Mouse (Mus musculus): ENCODE results near the gene 1700113H08Rik. TPM values are rescaled to one million over a fixed set of nuclear protein-coding genes. Genes with fewer than 3 reads are reported as not detected.

The 1700113H08Rik gene
- polyA plus RNA-seq, 1 experiment from 2014 or later = 0.37 TPM

DNA sequence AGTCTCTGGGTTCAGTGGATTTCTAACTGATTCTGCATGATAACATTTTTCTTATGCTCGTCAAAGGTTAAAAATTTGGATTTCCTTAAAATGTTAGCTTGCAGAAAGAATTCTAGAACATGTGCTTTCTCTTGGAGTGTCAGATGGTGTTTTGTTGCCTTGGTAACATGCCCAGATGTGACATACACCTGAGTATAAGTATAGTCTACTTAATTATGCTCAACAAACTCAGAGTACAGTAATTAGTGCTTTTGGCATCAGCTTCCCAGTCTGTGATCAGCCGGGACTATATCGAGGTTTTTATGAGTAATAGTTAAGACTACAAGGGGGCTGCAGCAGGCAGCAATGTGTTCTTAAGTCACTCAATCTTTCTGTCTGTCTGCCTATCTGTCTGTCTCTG lies 53.1 kb downstream of the 1700113H08Rik start:
- H3K4me3 ChIP-seq (replicated peaks) = no peak overlapping the region
- H3K9ac ChIP-seq (replicated peaks) = no peak overlapping the region
- H3K27ac ChIP-seq (replicated peaks) = no peak overlapping the region
- H3K36me3 ChIP-seq = no peaks in the 10 kb centered on the region
- ATAC-seq (ENCODE audit: low FRiP score) = no peak; the same call in 1 of the 2 replicates
- H3K27me3 ChIP-seq (replicated peaks) = no peaks in the 10 kb centered on the region
- H3K9me3 ChIP-seq (replicated peaks) = no peaks in the 10 kb centered on the region
- 82% methylated on average over 3 of the region's 3 CpGs for WGBS
- no peak overlapping the region for H3K4me2 ChIP-seq
- no peaks in the 10 kb centered on the region for H3K4me1 ChIP-seq

DNA sequence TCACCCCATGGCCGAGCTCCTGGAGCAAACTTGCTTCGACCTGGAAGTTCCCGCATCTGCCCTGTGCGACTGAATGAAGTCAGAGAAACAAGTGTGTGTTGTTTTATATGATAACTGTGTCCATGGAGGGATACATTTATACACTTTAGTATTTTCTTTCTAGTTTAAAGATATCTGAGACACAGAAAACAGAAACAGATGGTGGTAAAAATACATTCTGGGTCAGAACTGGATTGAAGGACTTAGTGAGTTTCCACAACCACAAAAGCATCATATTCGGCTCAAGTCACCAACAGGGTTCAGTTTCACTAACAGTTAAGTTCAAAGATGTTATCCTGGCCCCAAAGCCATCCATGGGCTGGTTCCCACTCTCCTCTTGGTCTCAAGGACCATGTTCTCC lies 67.2 kb downstream of the 1700113H08Rik start:
- no peak for ATAC-seq (ENCODE audit: low FRiP score)
- H3K9me3 ChIP-seq (replicated peaks) = no peaks in the 10 kb centered on the region
- WGBS = 92% methylated on average over 5 of the region's 5 CpGs
- H3K27ac ChIP-seq (replicated peaks) = no peak overlapping the region
- no peak overlapping the region for H3K4me3 ChIP-seq (replicated peaks)
- no peaks in the 10 kb centered on the region for H3K36me3 ChIP-seq
- H3K9ac ChIP-seq (replicated peaks) = no peak overlapping the region
- no peaks in the 10 kb centered on the region for H3K4me1 ChIP-seq
- H3K4me2 ChIP-seq = no peak overlapping the region
- no peaks in the 10 kb centered on the region for H3K27me3 ChIP-seq (replicated peaks)

DNA sequence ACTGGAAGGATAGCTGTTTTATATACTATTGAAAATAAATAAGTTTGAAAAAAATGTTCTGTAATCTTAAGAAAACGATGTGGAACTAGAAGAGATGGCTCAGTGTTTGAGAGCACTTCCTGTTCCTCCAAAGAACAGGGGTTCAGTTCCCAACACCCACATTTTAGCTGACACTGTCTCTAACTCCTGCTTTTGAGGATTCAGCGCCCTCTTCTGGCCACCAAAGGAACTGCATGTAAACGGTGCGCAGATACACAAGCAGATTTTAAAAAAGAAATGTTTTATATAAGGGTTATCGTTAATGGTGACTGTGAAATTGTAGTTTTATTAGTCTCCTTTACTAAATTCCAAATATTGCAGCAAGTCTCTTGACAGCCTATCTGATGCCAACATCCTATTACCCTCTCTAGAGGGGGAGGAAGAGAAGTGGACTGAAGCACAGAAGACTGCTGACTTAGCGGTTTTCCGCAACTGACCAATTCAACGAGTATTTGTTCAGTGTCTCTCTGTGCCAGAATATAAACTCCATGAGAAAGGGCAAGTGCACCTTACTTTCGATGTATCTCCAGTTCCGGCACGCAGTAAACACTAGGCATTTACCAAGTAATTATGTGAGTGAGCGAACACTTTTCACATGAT lies 68.5 kb downstream of the 1700113H08Rik start:
- no peak overlapping the region for H3K4me2 ChIP-seq
- H3K4me1 ChIP-seq = no peaks in the 10 kb centered on the region
- no peak overlapping the region for H3K27ac ChIP-seq (replicated peaks)
- 89% methylated on average over 12 of the region's 12 CpGs for WGBS
- H3K36me3 ChIP-seq = no peaks in the 10 kb centered on the region
- ATAC-seq (ENCODE audit: low FRiP score) = no peak
- no peak overlapping the region for H3K9ac ChIP-seq (replicated peaks)
- H3K9me3 ChIP-seq (replicated peaks) = no peaks in the 10 kb centered on the region
- no peak overlapping the region for H3K4me3 ChIP-seq (replicated peaks)
- no peaks in the 10 kb centered on the region for H3K27me3 ChIP-seq (replicated peaks)

DNA sequence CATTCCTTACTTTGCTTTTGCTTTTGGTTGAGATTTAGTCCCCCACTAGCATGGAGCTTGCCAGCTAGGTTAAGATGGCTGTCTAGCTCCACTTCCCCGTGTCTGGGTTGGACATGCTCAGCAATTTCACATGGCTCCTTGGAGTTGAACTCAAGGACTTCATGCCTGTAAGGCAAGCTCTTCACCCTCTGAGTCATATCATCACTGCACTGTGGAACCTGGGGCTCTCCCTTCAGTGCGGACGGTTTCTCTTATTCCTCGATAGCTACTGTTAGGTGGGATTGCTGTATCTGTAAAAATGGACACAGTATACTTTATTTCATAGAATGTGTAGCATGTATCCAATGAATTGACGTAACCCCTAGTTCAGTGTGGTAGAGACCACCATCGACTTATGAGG lies 93.2 kb downstream of the 1700113H08Rik start:
- no peak overlapping the region for H3K4me3 ChIP-seq (replicated peaks)
- ATAC-seq (ENCODE audit: low FRiP score) = no peak
- no peak overlapping the region for H3K4me2 ChIP-seq
- H3K27ac ChIP-seq (replicated peaks) = no peak overlapping the region
- no peaks in the 10 kb centered on the region for H3K36me3 ChIP-seq
- H3K9me3 ChIP-seq (replicated peaks) = 0 out of 2 replicates have a peak, but pooled peaks cover 3% of the 10 kb centered on the region
- no peaks in the 10 kb centered on the region for H3K27me3 ChIP-seq (replicated peaks)
- H3K9ac ChIP-seq (replicated peaks) = no peak overlapping the region
- 98% methylated on average over 6 of the region's 6 CpGs for WGBS
- no peaks in the 10 kb centered on the region for H3K4me1 ChIP-seq

DNA sequence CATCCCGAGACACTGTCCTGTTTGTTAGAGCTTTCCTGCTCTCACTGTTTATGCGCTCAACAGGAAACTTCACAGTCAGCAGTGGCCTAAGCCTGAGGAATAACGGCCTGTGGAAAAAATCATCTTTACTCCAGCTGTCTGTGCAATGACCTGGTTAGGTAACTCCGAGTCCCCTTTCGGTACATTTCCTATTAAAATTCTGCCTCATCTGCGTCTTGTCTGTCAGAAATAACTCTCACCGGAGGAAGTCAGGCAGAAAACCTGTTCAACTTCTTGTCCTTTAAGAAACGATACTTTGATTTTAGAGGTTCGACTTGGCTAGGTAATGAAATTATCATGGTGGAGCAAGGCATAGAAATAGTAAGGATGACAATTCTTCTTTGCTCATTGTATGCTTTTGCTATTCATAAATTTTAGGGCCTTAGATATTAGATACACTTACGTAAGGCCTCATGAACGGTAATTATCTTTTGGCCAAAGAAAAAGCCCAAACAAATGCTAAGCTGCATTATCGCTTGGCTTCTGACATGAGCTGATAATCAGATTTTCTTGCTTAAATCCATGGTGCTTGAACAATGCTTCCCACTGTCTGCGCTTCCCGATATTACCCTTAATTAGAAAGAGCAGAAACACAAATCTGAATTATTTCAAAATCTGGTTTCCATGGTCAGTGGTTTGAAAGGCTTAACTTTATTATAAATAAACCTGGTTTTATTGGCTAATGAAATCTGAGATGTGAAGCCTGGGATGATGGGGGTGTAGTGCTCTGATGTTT lies 96.1 kb downstream of the 1700113H08Rik start:
- no peak for ATAC-seq (ENCODE audit: low FRiP score)
- Histone ChIP-seq H3K36me3 (no peaks in the 10 kb centered on the region), H3K4me1 (no peaks in the 10 kb centered on the region), H3K4me3 (replicated peaks) (no peak overlapping the region), H3K9me3 (replicated peaks) (0 out of 2 replicates have a peak, but pooled peaks cover 2% of the 10 kb centered on the region), H3K27me3 (replicated peaks) (no peaks in the 10 kb centered on the region), H3K4me2 (no peak overlapping the region), H3K27ac (replicated peaks) (no peak overlapping the region), H3K9ac (replicated peaks) (no peak overlapping the region)
- 77% methylated on average over 14 of the region's 14 CpGs for WGBS

DNA sequence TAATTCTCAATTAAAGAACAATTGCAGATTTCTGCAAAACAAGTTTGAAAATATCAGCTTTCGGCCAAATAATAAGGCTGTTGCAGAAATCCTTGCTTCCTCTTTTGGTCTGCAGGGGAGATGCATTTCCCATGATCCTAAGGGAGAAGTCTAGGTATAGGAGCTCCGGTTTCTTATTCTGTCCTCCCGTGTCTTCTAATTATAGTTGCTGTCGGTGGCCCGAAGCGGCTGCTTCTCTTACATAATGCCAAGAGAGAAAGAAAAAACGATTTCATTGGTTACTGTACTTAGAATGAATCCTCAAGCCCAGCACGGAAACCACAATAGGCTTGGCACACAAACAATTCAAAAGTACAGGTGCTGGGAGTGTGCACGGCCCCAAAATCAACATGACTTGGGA lies 101.9 kb downstream of the 1700113H08Rik start:
- no peaks in the 10 kb centered on the region for H3K36me3 ChIP-seq
- H3K4me1 ChIP-seq = no peaks in the 10 kb centered on the region
- no peak overlapping the region for H3K4me3 ChIP-seq (replicated peaks)
- H3K9me3 ChIP-seq (replicated peaks) = no peaks in the 10 kb centered on the region
- no peak overlapping the region for H3K9ac ChIP-seq (replicated peaks)
- WGBS = 77% methylated on average over 9 of the region's 9 CpGs
- no peak for ATAC-seq (ENCODE audit: low FRiP score)
- no peaks in the 10 kb centered on the region for H3K27me3 ChIP-seq (replicated peaks)
- no peak overlapping the region for H3K4me2 ChIP-seq
- no peak overlapping the region for H3K27ac ChIP-seq (replicated peaks)

DNA sequence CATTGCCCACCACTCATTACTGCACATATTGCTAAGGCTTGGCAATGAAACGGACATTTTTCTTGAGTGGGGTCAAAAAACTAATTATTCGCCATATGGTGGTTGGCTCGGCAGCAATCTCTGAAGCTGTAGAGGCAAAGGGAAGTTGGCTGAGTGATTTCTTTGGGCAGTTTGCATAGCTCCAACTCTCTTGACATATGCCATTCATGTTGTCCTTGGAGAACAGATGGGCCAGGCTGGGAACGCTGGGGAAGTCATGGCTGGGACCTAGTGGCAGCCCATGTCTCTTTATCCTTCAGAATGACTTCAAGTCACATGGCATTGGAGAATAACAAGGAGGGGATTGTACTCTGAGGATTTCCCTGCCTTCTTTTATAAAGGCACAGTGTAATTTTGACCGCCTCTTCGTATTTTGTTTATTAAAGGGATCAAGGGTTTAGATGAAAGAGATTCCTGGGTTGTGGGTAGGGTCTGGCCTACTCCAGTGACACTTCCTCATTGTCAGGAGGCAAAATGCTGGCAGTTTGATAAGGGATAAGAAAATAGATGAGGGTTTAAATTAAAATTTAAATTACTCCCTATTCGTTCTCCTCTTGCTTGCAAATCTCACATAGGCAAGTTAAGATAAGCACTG lies 138.4 kb downstream of the 1700113H08Rik start:
- 67% methylated on average over 7 of the region's 7 CpGs for WGBS
- no peaks in the 10 kb centered on the region for H3K9me3 ChIP-seq (replicated peaks)
- H3K36me3 ChIP-seq = no peaks in the 10 kb centered on the region
- no peaks in the 10 kb centered on the region for H3K27me3 ChIP-seq (replicated peaks)
- no peak overlapping the region for H3K4me2 ChIP-seq
- no peak overlapping the region for H3K27ac ChIP-seq (replicated peaks)
- H3K4me1 ChIP-seq = no peaks in the 10 kb centered on the region
- no peak overlapping the region for H3K4me3 ChIP-seq (replicated peaks)
- no peak overlapping the region for H3K9ac ChIP-seq (replicated peaks)
- ATAC-seq (ENCODE audit: low FRiP score) = no peak

DNA sequence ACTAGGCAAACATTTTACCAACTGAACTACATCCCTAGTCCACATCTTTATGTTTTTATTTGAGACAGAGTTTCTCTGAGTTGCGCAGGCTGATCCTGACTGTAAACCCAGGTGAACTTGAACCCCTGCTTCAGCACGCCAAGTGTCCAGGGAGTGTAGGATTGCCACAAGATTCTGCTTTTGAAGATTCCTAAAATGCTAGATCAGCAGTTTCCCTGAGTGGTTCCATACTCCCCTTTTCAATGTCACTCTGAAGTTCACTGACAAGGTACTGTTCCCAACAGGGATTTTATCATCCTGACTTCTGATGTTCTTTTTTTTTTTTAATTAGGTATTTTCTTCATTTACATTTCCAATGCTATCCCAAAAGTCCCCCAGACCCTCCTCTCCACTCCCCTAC lies 140.9 kb downstream of the 1700113H08Rik start:
- Histone ChIP-seq H3K4me3 (replicated peaks) (no peak overlapping the region), H3K9me3 (replicated peaks) (no peaks in the 10 kb centered on the region), H3K27ac (replicated peaks) (no peak overlapping the region), H3K36me3 (no peaks in the 10 kb centered on the region), H3K27me3 (replicated peaks) (no peaks in the 10 kb centered on the region), H3K4me1 (no peaks in the 10 kb centered on the region), H3K4me2 (no peak overlapping the region), H3K9ac (replicated peaks) (no peak overlapping the region)
- ATAC-seq (ENCODE audit: low FRiP score) = no peak
- 93% methylated on average over 2 of the region's 2 CpGs for WGBS

DNA sequence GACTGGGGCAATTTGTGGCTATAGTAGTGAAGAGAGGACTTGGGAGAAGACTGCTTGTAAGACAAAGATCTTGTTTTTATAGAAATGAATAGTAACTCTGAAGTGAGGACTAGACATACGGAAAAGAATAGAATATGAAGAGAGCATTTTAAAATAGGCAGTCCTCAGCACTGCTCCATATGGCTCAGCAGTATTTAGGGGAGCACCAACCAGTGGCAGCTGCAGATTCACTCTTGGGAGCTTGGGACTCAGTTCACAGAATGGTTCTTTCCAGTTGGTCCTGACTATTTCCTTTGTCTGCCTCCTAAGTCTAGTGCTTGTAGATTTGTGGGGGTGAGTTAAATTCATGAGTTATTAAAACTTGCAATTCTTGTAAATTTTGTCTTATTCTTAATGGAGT lies 151.6 kb downstream of the 1700113H08Rik start:
- H3K4me3 ChIP-seq (replicated peaks) = no peak overlapping the region
- no peak for ATAC-seq (ENCODE audit: low FRiP score)
- no peak overlapping the region for H3K27ac ChIP-seq (replicated peaks)
- H3K4me1 ChIP-seq = no peaks in the 10 kb centered on the region
- WGBS = 88% methylated on average over 1 of the region's 1 CpGs
- no peaks in the 10 kb centered on the region for H3K27me3 ChIP-seq (replicated peaks)
- no peaks in the 10 kb centered on the region for H3K9me3 ChIP-seq (replicated peaks)
- no peaks in the 10 kb centered on the region for H3K36me3 ChIP-seq
- no peak overlapping the region for H3K9ac ChIP-seq (replicated peaks)
- H3K4me2 ChIP-seq = no peak overlapping the region

DNA sequence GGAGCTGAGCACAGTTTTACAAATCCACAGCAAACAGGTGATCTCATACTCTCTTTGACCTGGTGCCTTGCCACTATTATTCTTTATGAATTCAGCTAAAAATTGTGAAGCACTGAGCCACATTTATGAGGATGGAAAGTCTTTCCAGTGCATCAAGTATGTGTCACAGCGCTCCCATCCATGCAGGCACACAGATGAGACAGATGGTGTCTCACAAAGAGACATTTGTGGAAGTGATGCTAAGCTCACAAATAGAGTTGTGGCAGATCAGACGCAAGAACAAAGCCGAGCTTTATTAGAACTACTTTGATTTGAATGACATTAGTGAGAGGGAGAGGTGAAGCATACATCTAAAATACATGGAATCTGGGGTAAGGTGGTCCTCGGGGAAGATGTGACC lies 153.2 kb downstream of the 1700113H08Rik start:
- Histone ChIP-seq H3K4me2 (no peak overlapping the region), H3K27ac (replicated peaks) (no peak overlapping the region), H3K36me3 (no peaks in the 10 kb centered on the region), H3K9ac (replicated peaks) (no peak overlapping the region), H3K9me3 (replicated peaks) (no peaks in the 10 kb centered on the region), H3K4me1 (no peaks in the 10 kb centered on the region), H3K27me3 (replicated peaks) (no peaks in the 10 kb centered on the region), H3K4me3 (replicated peaks) (no peak overlapping the region)
- WGBS = 78% methylated on average over 4 of the region's 4 CpGs
- no peak for ATAC-seq (ENCODE audit: low FRiP score)

DNA sequence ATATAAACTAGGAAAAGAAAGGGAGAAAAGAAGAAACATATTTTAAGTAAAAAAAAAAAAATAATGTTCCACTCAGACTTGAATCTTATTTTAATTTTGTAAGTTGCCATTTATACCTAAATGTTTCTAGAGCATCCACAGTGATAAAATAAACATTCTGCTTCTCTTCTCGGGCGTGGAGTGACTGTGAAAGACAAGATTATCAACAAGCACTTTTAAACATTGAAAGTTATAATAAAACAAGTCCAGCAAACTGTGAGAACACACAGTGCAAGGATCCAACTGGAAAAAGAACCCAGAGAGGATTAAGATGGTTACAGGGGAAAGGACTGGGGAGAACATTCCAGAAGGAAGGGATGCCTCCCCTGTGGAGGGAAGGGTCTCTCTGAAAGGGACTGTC lies 155.0 kb downstream of the 1700113H08Rik start:
- whole genome bisulfite sequencing = 81% methylated on average over 2 of the region's 2 CpGs

More for the DNA sequence above, 155.0 kb downstream of the 1700113H08Rik start:
- Histone ChIP-seq H3K36me3 (no peaks in the 10 kb centered on the region), H3K4me2 (no peak overlapping the region), H3K4me3 (replicated peaks) (no peak overlapping the region), H3K27me3 (replicated peaks) (no peaks in the 10 kb centered on the region), H3K27ac (replicated peaks) (no peak overlapping the region), H3K9ac (replicated peaks) (no peak overlapping the region), H3K4me1 (no peaks in the 10 kb centered on the region), H3K9me3 (replicated peaks) (no peaks in the 10 kb centered on the region)
- no peak for ATAC-seq (ENCODE audit: low FRiP score)

Measured in neural tube, embryonic 15.5 days (tissue).